Mouse (Mus musculus) ovary, adult 2 months (tissue): Measurements from ENCODE around the gene Mrc1. TPM values are rescaled to one million over a fixed set of nuclear protein-coding genes. Genes with fewer than 3 reads are reported as not detected.

ENCODE experiments used
- polyA plus RNA-seq: library from polyadenylated mRNA; depleted of rRNA; stranded (reverse); fragments of >200 nt; gene quantifications from 2 replicates; pipeline ENCODE4 v1.2.3, GENCODE M21; 2012; rRNA removed

Mrc1 gene
- 1.1 and 1.3 TPM in 2 replicates for polyA plus RNA-seq

GRCm38 (mm10) chr2:14229149-14229548 is at the start of gene Mrc1:
Mrc1 (plus strand) TSS chr2:14229392.

Other genes with a start within 250 kb of the Mrc1 start
- 68.7 and 79.1 TPM in 2 replicates for gene Hacd1, start 173.3 kb upstream of the Mrc1 start, polyA plus RNA-seq
- gene Stam, start 155.3 kb upstream of the Mrc1 start, polyA plus RNA-seq, result 14.5 and 22.4 TPM in 2 replicates
- not detected in 2 replicates for gene Tmem236, start 54.9 kb upstream of the Mrc1 start, polyA plus RNA-seq
- 0.12 and 0.15 TPM in 2 replicates for gene Slc39a12, start 158.9 kb downstream of the Mrc1 start, polyA plus RNA-seq